Mouse (Mus musculus): ENCODE data around the gene Trim17. TPM values are rescaled to one million over a fixed set of nuclear protein-coding genes. Genes with fewer than 3 reads are reported as not detected.

Gene Trim17
- polyA plus RNA-seq, 1 experiment from 2014 or later, result 0.47 TPM

GRCm38 (mm10) chr11:58971796-58972195 is 17.3 kb downstream of the Trim17 start:
- Histone ChIP-seq H3K4me3 (ENCODE audit: control insufficient read depth in 1 of 2, insufficient read depth in 1 of 2, low read depth in 1 of 2, low read length in 2 of 2) (no peak overlapping the region), H3K9me3 (ENCODE audit: control insufficient read depth, low read length) (no peaks in the 10 kb centered on the region), H3K27ac (replicated peaks in 1 of 2; ENCODE audit: control insufficient read depth in 1 of 2, insufficient read depth in 1 of 2, low read depth in 2 of 2, low read length in 2 of 2) (no peak overlapping the region), H3K27me3 (ENCODE audit: control insufficient read depth, insufficient read depth, low read length) (no peaks in the 10 kb centered on the region), H3K4me2 (ENCODE audit: low read length) (no peak overlapping the region), H3K36me3 (ENCODE audit: control insufficient read depth, insufficient read depth, low read length) (peaks cover 36% of the 10 kb centered on the region), H3K4me1 (ENCODE audit: control insufficient read depth in 2 of 2, insufficient read depth in 2 of 2, low read length in 2 of 2) (peaks cover 0 to 8% of the 10 kb centered on the region in 2 experiments; a peak in 2 of 4 replicates), H3K9ac (ENCODE audit: low read length) (no peak overlapping the region)
- ATAC-seq (ENCODE audit: insufficient number of reproducible peaks, insufficient read depth, low FRiP score, low read depth), result no peak
- WGBS, result 78% methylated on average over 3 of the region's 3 CpGs

GRCm38 (mm10) chr11:58974414-58974813 is 19.9 kb downstream of the Trim17 start:
- H3K36me3 ChIP-seq (ENCODE audit: control insufficient read depth, insufficient read depth, low read length), result peaks cover 31% of the 10 kb centered on the region
- no peak overlapping the region for H3K4me2 ChIP-seq (ENCODE audit: low read length)
- H3K9ac ChIP-seq (ENCODE audit: low read length), result no peak overlapping the region
- no peak for ATAC-seq (ENCODE audit: insufficient number of reproducible peaks, insufficient read depth, low FRiP score, low read depth)
- 81% methylated on average over 3 of the region's 3 CpGs for WGBS
- H3K9me3 ChIP-seq (ENCODE audit: control insufficient read depth, low read length), result no peaks in the 10 kb centered on the region
- H3K27ac ChIP-seq (replicated peaks in 1 of 2; ENCODE audit: control insufficient read depth in 1 of 2, insufficient read depth in 1 of 2, low read depth in 2 of 2, low read length in 2 of 2), result no peak overlapping the region
- no peak overlapping the region for H3K4me3 ChIP-seq (ENCODE audit: control insufficient read depth in 1 of 2, insufficient read depth in 1 of 2, low read depth in 1 of 2, low read length in 2 of 2)
- no peaks in the 10 kb centered on the region for H3K27me3 ChIP-seq (ENCODE audit: control insufficient read depth, insufficient read depth, low read length)
- H3K4me1 ChIP-seq (ENCODE audit: control insufficient read depth in 2 of 2, insufficient read depth in 2 of 2, low read length in 2 of 2), result peaks cover 2 to 20% of the 10 kb centered on the region in 2 experiments

DNA sequence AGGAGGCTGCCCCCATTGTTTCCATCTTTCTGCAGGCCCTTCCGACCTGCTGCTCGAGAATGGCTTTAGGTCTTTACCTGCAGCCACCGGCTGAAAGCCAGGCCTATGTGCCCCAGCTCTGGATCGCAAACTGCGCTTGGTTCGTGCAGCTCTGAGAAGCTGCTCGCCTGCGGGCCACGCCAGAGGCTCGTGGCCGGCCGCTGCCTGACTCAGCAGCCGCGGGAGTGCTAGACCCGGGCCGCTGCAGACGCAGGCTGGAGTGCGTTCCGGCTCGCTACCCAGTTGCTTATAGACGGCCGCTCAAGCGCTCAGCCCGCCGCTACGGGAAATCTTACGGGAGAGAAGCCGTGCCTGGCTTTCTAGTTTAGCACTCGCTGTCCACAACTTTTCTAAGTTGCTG is 22.7 kb downstream of the Trim17 start:
- Histone ChIP-seq H3K27me3 (ENCODE audit: control insufficient read depth, insufficient read depth, low read length) (no peaks in the 10 kb centered on the region), H3K27ac (replicated peaks in 1 of 2; ENCODE audit: control insufficient read depth in 1 of 2, insufficient read depth in 1 of 2, low read depth in 2 of 2, low read length in 2 of 2) (peak overlapping the region; percentile 68 to 78), H3K9ac (ENCODE audit: low read length) (peak overlapping the region; percentile 90), H3K4me3 (ENCODE audit: control insufficient read depth in 1 of 2, insufficient read depth in 1 of 2, low read depth in 1 of 2, low read length in 2 of 2) (peak overlapping the region; percentile 87 to 92), H3K4me1 (ENCODE audit: control insufficient read depth in 2 of 2, insufficient read depth in 2 of 2, low read length in 2 of 2) (peaks cover 23 to 39% of the 10 kb centered on the region in 2 experiments), H3K36me3 (ENCODE audit: control insufficient read depth, insufficient read depth, low read length) (peaks cover 21% of the 10 kb centered on the region), H3K4me2 (ENCODE audit: low read length) (peak overlapping the region; percentile 98), H3K9me3 (ENCODE audit: control insufficient read depth, low read length) (no peaks in the 10 kb centered on the region)
- no peak for ATAC-seq (ENCODE audit: insufficient number of reproducible peaks, insufficient read depth, low FRiP score, low read depth)
- under 1% methylated on average over 29 of the region's 29 CpGs for WGBS

DNA sequence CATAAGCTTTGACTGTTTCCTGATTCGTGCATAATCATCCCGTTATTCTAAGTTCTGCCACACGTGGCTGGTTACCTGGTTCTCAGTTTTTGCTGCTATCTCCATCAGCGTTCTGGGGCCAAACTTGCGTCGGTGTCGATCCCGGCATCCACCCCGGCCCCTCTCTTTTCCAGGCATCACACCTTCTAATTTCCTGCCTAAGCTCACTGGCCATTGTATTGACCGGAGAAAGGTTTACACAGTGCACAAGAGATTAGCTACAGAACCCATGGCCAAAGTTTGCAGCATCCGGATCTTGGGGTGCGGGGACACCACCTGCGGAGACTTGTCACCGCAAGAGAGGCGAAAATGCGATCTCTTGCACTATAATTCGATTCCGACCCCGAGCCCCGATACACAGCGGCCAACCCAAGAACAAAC is 23.1 kb downstream of the Trim17 start:
- H3K4me3 ChIP-seq (ENCODE audit: control insufficient read depth in 1 of 2, insufficient read depth in 1 of 2, low read depth in 1 of 2, low read length in 2 of 2), result peak overlapping the region; percentile 87 to 92
- peak overlapping the region; percentile 68 to 78 for H3K27ac ChIP-seq (replicated peaks in 1 of 2; ENCODE audit: control insufficient read depth in 1 of 2, insufficient read depth in 1 of 2, low read depth in 2 of 2, low read length in 2 of 2)
- no peak for ATAC-seq (ENCODE audit: insufficient number of reproducible peaks, insufficient read depth, low FRiP score, low read depth)
- H3K4me2 ChIP-seq (ENCODE audit: low read length), result peak overlapping the region; percentile 98
- H3K4me1 ChIP-seq (ENCODE audit: control insufficient read depth in 2 of 2, insufficient read depth in 2 of 2, low read length in 2 of 2), result peaks cover 27 to 43% of the 10 kb centered on the region in 2 experiments
- no peaks in the 10 kb centered on the region for H3K27me3 ChIP-seq (ENCODE audit: control insufficient read depth, insufficient read depth, low read length)
- H3K9ac ChIP-seq (ENCODE audit: low read length), result peak overlapping the region; percentile 90
- WGBS, result under 1% methylated on average over 21 of the region's 21 CpGs
- H3K9me3 ChIP-seq (ENCODE audit: control insufficient read depth, low read length), result no peaks in the 10 kb centered on the region
- H3K36me3 ChIP-seq (ENCODE audit: control insufficient read depth, insufficient read depth, low read length), result peaks cover 21% of the 10 kb centered on the region

DNA sequence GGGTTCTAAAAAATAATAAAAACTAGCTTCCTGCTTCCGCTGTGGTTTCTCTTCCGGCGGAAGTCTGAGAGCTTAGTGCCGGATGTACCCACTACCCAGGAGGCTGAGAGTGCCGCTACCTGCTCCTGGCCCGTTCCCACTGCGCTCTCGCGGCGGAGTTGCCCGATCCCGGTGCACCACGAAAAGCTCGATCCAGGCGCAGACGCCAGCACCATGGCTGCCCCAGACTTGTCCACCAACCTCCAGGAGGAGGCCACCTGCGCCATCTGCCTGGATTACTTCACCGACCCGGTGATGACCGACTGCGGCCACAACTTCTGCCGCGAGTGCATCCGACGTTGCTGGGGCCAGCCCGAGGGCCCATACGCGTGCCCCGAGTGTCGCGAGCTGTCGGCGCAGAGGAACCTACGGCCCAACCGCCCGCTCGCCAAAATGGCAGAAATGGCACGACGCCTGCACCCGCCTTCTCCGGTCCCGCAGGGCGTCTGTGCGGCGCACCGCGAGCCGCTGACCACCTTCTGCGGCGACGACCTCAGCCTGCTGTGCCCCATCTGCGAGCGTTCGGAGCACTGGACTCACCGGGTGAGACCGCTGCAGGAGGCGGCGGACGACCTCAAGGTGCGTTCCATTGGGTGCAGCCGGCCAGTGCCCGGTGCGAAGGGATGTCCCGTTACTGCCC is 23.7 kb downstream of the Trim17 start, which contains the start of gene Trim11:
Gene Trim11, plus strand, starts transcription at position 67 of the 679 bp plus-strand sequence.
- H3K4me2 ChIP-seq (ENCODE audit: low read length), result peak within 1 kb of the TSS; percentile 98
- under 1% methylated on average over 64 of the region's 64 CpGs for WGBS
- no peaks in the 10 kb centered on the region for H3K27me3 ChIP-seq (ENCODE audit: control insufficient read depth, insufficient read depth, low read length)
- peak within 1 kb of the TSS; percentile 72 to 78 for H3K27ac ChIP-seq (replicated peaks in 1 of 2; ENCODE audit: control insufficient read depth in 1 of 2, insufficient read depth in 1 of 2, low read depth in 2 of 2, low read length in 2 of 2)
- H3K9me3 ChIP-seq (ENCODE audit: control insufficient read depth, low read length), result no peaks in the 10 kb centered on the region
- H3K9ac ChIP-seq (ENCODE audit: low read length), result peak within 1 kb of the TSS; percentile 90
- H3K4me1 ChIP-seq (ENCODE audit: control insufficient read depth in 2 of 2, insufficient read depth in 2 of 2, low read length in 2 of 2), result peaks cover 32 to 49% of the 10 kb centered on the region in 2 experiments
- peak within 1 kb of the TSS; percentile 87 to 92 for H3K4me3 ChIP-seq (ENCODE audit: control insufficient read depth in 1 of 2, insufficient read depth in 1 of 2, low read depth in 1 of 2, low read length in 2 of 2)
- H3K36me3 ChIP-seq (ENCODE audit: control insufficient read depth, insufficient read depth, low read length), result peaks cover 26% of the 10 kb centered on the region
- peak; percentile 57; the same call in 1 of the 2 replicates for ATAC-seq (ENCODE audit: insufficient number of reproducible peaks, insufficient read depth, low FRiP score, low read depth)

DNA sequence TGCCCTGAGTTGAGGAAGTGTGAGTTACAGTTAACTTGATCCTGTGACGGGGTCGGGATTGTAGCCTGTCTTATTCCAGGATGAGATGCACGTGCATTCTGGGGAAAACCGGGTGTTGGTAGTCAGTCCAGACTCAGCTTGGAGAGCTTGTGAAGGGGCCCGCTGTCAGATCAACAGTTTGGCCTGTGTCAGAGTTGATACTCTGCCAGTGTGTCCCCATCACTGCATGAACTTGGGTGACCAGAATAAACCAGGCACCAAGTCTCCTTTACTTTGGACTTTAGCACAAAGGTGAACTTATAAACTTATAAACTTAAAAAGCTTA is 24.2 kb downstream of the Trim17 start:
- ATAC-seq (ENCODE audit: insufficient number of reproducible peaks, insufficient read depth, low FRiP score, low read depth), result no peak
- Histone ChIP-seq H3K9me3 (ENCODE audit: control insufficient read depth, low read length) (no peaks in the 10 kb centered on the region), H3K27me3 (ENCODE audit: control insufficient read depth, insufficient read depth, low read length) (no peaks in the 10 kb centered on the region), H3K4me3 (ENCODE audit: control insufficient read depth in 1 of 2, insufficient read depth in 1 of 2, low read depth in 1 of 2, low read length in 2 of 2) (peak overlapping the region; percentile 87 to 92), H3K4me2 (ENCODE audit: low read length) (peak overlapping the region; percentile 98), H3K27ac (replicated peaks in 1 of 2; ENCODE audit: control insufficient read depth in 1 of 2, insufficient read depth in 1 of 2, low read depth in 2 of 2, low read length in 2 of 2) (peak overlapping the region; percentile 72 to 78), H3K4me1 (ENCODE audit: control insufficient read depth in 2 of 2, insufficient read depth in 2 of 2, low read length in 2 of 2) (peaks cover 33 to 51% of the 10 kb centered on the region in 2 experiments), H3K9ac (ENCODE audit: low read length) (peak overlapping the region; percentile 90), H3K36me3 (ENCODE audit: control insufficient read depth, insufficient read depth, low read length) (peaks cover 27% of the 10 kb centered on the region)
- 0% methylated on average over 5 of the region's 5 CpGs for WGBS

DNA sequence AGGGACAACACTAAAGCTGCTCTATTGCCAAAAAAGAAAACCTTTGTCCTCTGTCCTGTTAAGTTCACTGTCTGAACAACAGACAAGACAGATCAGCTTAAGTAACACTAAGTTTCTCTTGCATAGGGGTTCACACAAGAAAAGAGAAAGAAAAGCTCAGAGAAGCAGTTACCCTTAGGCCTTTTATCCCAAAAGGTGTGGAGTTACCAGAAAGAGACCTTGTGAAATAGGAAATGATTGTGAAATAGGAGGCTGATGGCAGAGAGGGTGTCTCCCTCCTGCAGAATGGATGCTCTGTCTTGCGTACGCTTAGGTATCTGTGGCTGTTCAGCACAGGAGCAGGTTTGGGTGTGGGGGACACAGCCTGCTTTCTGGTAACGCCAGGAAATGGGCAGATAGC is 24.7 kb downstream of the Trim17 start:
- H3K27me3 ChIP-seq (ENCODE audit: control insufficient read depth, insufficient read depth, low read length), result no peaks in the 10 kb centered on the region
- peak overlapping the region; percentile 39 to 78; a peak in 3 of 4 replicates for H3K27ac ChIP-seq (replicated peaks in 1 of 2; ENCODE audit: control insufficient read depth in 1 of 2, insufficient read depth in 1 of 2, low read depth in 2 of 2, low read length in 2 of 2)
- H3K9ac ChIP-seq (ENCODE audit: low read length), result peak overlapping the region; percentile 90
- no peaks in the 10 kb centered on the region for H3K9me3 ChIP-seq (ENCODE audit: control insufficient read depth, low read length)
- H3K4me2 ChIP-seq (ENCODE audit: low read length), result peak overlapping the region; percentile 98
- peaks cover 31% of the 10 kb centered on the region for H3K36me3 ChIP-seq (ENCODE audit: control insufficient read depth, insufficient read depth, low read length)
- 53% methylated on average over 3 of the region's 3 CpGs for WGBS
- no peak for ATAC-seq (ENCODE audit: insufficient number of reproducible peaks, insufficient read depth, low FRiP score, low read depth)
- peaks cover 35 to 54% of the 10 kb centered on the region in 2 experiments for H3K4me1 ChIP-seq (ENCODE audit: control insufficient read depth in 2 of 2, insufficient read depth in 2 of 2, low read length in 2 of 2)
- H3K4me3 ChIP-seq (ENCODE audit: control insufficient read depth in 1 of 2, insufficient read depth in 1 of 2, low read depth in 1 of 2, low read length in 2 of 2), result peak overlapping the region; percentile 87 to 92

Measured in heart, embryonic 14.5 days (tissue).